Mouse (Mus musculus): ENCODE results near the gene Aqp9. TPM values are rescaled to one million over a fixed set of nuclear protein-coding genes. Genes with fewer than 3 reads are reported as not detected.

Aqp9 gene
- polyA plus RNA-seq, 1 experiment from 2014 or later, result 0.31 TPM

DNA sequence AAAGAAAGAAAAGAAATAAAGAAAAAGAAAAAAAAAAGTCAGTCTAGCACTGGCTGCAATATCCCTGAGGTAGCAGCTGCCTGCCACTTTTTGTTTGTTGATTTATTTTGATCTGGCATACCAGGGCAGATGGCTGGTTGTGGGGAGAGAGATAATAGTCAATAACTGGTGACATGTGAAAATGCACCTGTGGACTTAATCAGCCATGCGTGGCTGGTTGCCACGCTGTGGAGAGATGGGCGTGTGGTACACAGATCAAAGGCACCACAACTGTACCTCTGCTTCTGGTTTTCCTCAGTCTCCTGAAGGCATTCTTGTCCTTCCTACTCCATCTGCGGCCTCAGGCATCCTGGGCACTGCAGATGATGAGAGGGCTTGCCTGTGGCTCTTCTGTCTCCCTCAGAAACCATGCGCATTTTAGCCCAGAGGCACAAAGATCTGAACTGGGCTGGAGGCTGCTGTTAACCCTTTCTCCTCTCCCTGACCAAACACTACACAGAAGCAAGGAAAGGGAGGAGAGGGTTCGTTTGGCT is 103.1 kb downstream of the Aqp9 start:
- WGBS, result 49% methylated on average over 6 of the region's 6 CpGs
- no peaks in the 10 kb centered on the region for H3K4me1 ChIP-seq (replicated peaks; ENCODE audit: control insufficient read depth, insufficient read depth, low read length)
- H3K27ac ChIP-seq, result no peak overlapping the region
- ATAC-seq (ENCODE audit: low FRiP score), result peak; percentile 11; the same call in 1 of the 2 replicates
- no peak for DNase-seq (ENCODE audit: low spot score)
- H3K9me3 ChIP-seq (ENCODE audit: control insufficient read depth, low read length), result no peaks in the 10 kb centered on the region
- H3K36me3 ChIP-seq (replicated peaks; ENCODE audit: control insufficient read depth, insufficient read depth), result no peaks in the 10 kb centered on the region
- no peak overlapping the region for H3K9ac ChIP-seq
- no peak overlapping the region for H3K4me2 ChIP-seq (replicated peaks)
- no peak overlapping the region for H3K4me3 ChIP-seq (replicated peaks; ENCODE audit: low read length)
- no peaks in the 10 kb centered on the region for H3K27me3 ChIP-seq (ENCODE audit: control insufficient read depth, insufficient read depth, low read length)

DNA sequence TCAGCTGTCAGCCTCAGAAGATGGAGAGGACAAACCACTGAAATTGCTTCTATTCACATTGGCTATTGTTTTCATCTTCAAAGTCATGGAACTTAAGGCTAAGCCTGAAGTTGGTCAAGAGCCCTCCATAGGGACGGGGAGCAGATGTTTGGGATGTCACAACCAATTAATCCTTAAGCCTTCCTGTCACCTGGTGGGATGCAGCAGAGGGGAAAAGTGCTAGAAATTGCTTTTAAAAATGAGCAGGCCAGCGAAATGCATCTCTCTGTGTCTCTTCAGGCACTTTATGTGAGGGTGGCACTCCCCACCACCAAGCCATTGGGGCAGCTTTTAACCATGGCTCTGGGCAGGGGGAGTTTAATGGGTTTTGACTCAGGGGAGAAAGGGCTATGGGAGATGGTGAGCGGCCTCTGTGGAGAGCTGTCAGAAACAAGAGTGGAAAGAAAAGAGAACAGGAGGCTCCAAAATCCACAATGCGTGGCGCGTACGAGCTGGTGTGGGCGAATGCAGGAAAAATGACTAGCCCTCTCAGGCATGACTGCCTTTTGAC is 104.1 kb downstream of the Aqp9 start:
- 64% methylated on average over 8 of the region's 8 CpGs for WGBS
- no peak for DNase-seq (ENCODE audit: low spot score)
- no peaks in the 10 kb centered on the region for H3K36me3 ChIP-seq (replicated peaks; ENCODE audit: control insufficient read depth, insufficient read depth)
- H3K27me3 ChIP-seq (ENCODE audit: control insufficient read depth, insufficient read depth, low read length), result no peaks in the 10 kb centered on the region
- no peak overlapping the region for H3K4me3 ChIP-seq (replicated peaks; ENCODE audit: low read length)
- no peaks in the 10 kb centered on the region for H3K9me3 ChIP-seq (ENCODE audit: control insufficient read depth, low read length)
- no peaks in the 10 kb centered on the region for H3K4me1 ChIP-seq (replicated peaks; ENCODE audit: control insufficient read depth, insufficient read depth, low read length)
- no peak overlapping the region for H3K4me2 ChIP-seq (replicated peaks)
- H3K9ac ChIP-seq, result no peak overlapping the region
- no peak for ATAC-seq (ENCODE audit: low FRiP score)
- peak overlapping the region; percentile 16; the same call in 1 of the 2 replicates for H3K27ac ChIP-seq

DNA sequence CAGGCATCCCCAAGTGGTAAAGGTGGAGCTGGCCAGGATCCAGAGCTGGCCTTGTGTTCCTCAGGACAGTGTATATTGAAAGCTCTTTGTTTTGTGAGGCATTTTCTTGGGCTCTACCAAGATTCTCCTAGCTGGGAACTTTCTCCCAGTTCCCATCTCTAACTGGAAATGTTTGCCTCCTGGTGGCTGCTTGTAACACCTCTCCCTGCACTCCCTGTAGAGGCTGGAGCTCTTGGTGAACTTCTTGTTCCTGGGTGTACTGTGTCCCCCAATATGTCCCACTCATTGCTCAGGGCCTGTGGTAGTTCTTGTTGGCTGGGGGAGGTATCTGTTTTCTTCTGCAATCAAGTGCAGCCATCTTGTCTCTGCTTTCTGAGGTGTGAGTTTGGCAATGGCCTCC is 104.9 kb downstream of the Aqp9 start:
- Histone ChIP-seq H3K27ac (no peak overlapping the region), H3K27me3 (ENCODE audit: control insufficient read depth, insufficient read depth, low read length) (no peaks in the 10 kb centered on the region), H3K36me3 (replicated peaks; ENCODE audit: control insufficient read depth, insufficient read depth) (no peaks in the 10 kb centered on the region), H3K4me1 (replicated peaks; ENCODE audit: control insufficient read depth, insufficient read depth, low read length) (no peaks in the 10 kb centered on the region), H3K9ac (no peak overlapping the region), H3K9me3 (ENCODE audit: control insufficient read depth, low read length) (no peaks in the 10 kb centered on the region), H3K4me2 (replicated peaks) (no peak overlapping the region), H3K4me3 (replicated peaks; ENCODE audit: low read length) (no peak overlapping the region)
- ATAC-seq (ENCODE audit: low FRiP score) (no peak), DNase-seq (ENCODE audit: low spot score) (no peak)

DNA sequence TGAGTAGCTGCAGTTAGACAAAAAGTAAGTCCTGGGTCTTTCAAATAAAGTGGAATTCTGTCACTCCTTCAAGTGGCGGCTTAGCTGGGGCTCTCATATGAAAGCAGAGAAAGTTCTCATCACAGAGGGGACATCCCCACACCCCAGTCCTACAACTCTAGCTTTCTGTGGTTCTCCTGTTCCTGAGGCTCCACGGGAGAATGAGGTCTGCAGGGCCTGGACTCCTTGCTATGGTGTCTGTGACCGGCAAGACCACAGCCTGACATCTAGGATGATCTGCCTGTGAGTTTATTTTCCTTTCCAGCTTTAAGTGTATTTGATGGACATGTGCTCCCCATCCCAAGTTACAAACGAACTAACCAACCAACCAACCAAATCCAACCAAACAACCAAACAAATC is 105.5 kb downstream of the Aqp9 start:
- no peak overlapping the region for H3K27ac ChIP-seq
- H3K27me3 ChIP-seq (ENCODE audit: control insufficient read depth, insufficient read depth, low read length), result no peaks in the 10 kb centered on the region
- H3K36me3 ChIP-seq (replicated peaks; ENCODE audit: control insufficient read depth, insufficient read depth), result no peaks in the 10 kb centered on the region
- no peak for DNase-seq (ENCODE audit: low spot score)
- 86% methylated on average over 4 of the region's 4 CpGs for WGBS
- no peaks in the 10 kb centered on the region for H3K4me1 ChIP-seq (replicated peaks; ENCODE audit: control insufficient read depth, insufficient read depth, low read length)
- H3K9ac ChIP-seq, result no peak overlapping the region
- H3K9me3 ChIP-seq (ENCODE audit: control insufficient read depth, low read length), result no peaks in the 10 kb centered on the region
- H3K4me3 ChIP-seq (replicated peaks; ENCODE audit: low read length), result no peak overlapping the region
- no peak overlapping the region for H3K4me2 ChIP-seq (replicated peaks)
- ATAC-seq (ENCODE audit: low FRiP score), result no peak

DNA sequence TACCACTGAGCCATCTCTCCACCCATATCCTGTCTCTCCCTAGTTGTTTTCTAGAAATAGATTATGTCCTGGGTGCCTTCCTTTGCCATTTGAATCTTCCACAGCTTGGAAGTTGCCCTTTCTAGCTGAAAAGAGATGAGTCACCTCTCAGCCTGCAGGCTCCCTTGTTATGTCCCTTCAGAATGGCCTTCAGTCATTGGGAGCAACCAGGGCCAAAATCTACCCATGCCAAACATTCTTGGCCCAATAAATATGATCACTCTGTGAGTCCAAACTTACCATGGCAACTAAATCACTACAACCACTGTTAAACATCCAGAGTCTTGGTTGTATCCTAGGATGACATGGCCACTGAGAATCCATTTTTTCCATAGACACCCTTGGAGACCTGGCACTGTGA is 106.2 kb downstream of the Aqp9 start:
- no peaks in the 10 kb centered on the region for H3K9me3 ChIP-seq (ENCODE audit: control insufficient read depth, low read length)
- DNase-seq (ENCODE audit: low spot score) (no peak), ATAC-seq (ENCODE audit: low FRiP score) (no peak)
- H3K36me3 ChIP-seq (replicated peaks; ENCODE audit: control insufficient read depth, insufficient read depth), result no peaks in the 10 kb centered on the region
- H3K4me1 ChIP-seq (replicated peaks; ENCODE audit: control insufficient read depth, insufficient read depth, low read length), result no peaks in the 10 kb centered on the region
- H3K27me3 ChIP-seq (ENCODE audit: control insufficient read depth, insufficient read depth, low read length), result no peaks in the 10 kb centered on the region
- H3K4me2 ChIP-seq (replicated peaks), result no peak overlapping the region
- no peak overlapping the region for H3K27ac ChIP-seq
- H3K4me3 ChIP-seq (replicated peaks; ENCODE audit: low read length), result no peak overlapping the region
- no peak overlapping the region for H3K9ac ChIP-seq

Other genes with a start within 250 kb of the Aqp9 start
- 0.11 and 0.12 TPM in 2 replicates for gene Lipc, start 216.5 kb downstream of the Aqp9 start, polyA plus RNA-seq (2014; fragmentation: Nextera tagmentation; extraction: Ambion mirVana)
- 45.0 and 52.8 TPM in 2 replicates for gene Aldh1a2, start 47.1 kb upstream of the Aqp9 start, polyA plus RNA-seq (2014; fragmentation: Nextera tagmentation; extraction: Ambion mirVana)

Data from hindbrain, embryonic 14.5 days (tissue).